Mouse (Mus musculus) bone marrow, adult 2 months (tissue): Measurements from ENCODE around the gene Slc44a3.

Experiments
- CTCF ChIP-seq: fragments of 200-500 bp; IDR thresholded peaks from 2 replicates; pipeline ENCODE4 v1.5.1; 2011; ENCODE audit warnings: low read length, control low read depth; ENCODE audit not compliant: control insufficient read depth, insufficient read depth
- POLR2A ChIP-seq: fragments of 200-500 bp; IDR thresholded peaks from 2 replicates; pipeline ENCODE4 v1.6.1; 2011; ENCODE audit warnings: low read depth, mild to moderate bottlenecking, control low read depth, low read length, borderline replicate concordance; ENCODE audit not compliant: control insufficient read depth

GRCm38 (mm10) chr3:121461477-121461876 is 70.7 kb downstream of the Slc44a3 start:
- no peak for TF ChIP-seq CTCF
- TF ChIP-seq POLR2A: no peak
